Mouse (Mus musculus) embryo, embryonic 9.5 days (tissue): ENCODE data around the gene C130032M10Rik.
A peak's percentile ranks its signal among the peaks of the same experiment; 100 is the strongest.

Experiments
- DNase-seq: peaks from one replicate; pipeline ENCODE4 v3.0.0-alpha.2; 2017; ENCODE audit errors: extremely low spot score

The C130032M10Rik gene

GRCm38 (mm10) chr9:114548496-114548895 is 33.0 kb downstream of the C130032M10Rik start:
- no peak for DNase-seq

- DNase-seq = no peak
Measured at GRCm38 (mm10) chr9:114549117-114549516, 33.6 kb downstream of the C130032M10Rik start.

GRCm38 (mm10) chr9:114550033-114550432 is 34.5 kb downstream of the C130032M10Rik start:
- DNase-seq = no peak

GRCm38 (mm10) chr9:114553828-114554227 is 38.3 kb downstream of the C130032M10Rik start:
- DNase-seq = no peak

GRCm38 (mm10) chr9:114554355-114554979 is 39.0 kb downstream of the C130032M10Rik start:
- DNase-seq = no peak

- no peak for DNase-seq
Measured at GRCm38 (mm10) chr9:114556276-114556855, 40.9 kb downstream of the C130032M10Rik start.

GRCm38 (mm10) chr9:114557086-114557485 is 41.6 kb downstream of the C130032M10Rik start:
- DNase-seq = no peak

- DNase-seq = no peak
Measured at GRCm38 (mm10) chr9:114560141-114560540, 44.6 kb downstream of the C130032M10Rik start.

GRCm38 (mm10) chr9:114560771-114561670 is 45.5 kb downstream of the C130032M10Rik start:
- no peak for DNase-seq

GRCm38 (mm10) chr9:114561671-114561971 is 46.1 kb downstream of the C130032M10Rik start:
- DNase-seq = peak; percentile 72

GRCm38 (mm10) chr9:114562031-114562918 is 46.8 kb downstream of the C130032M10Rik start:
- DNase-seq = no peak

- DNase-seq = peak; percentile 58
Measured at GRCm38 (mm10) chr9:114562919-114563751, 47.6 kb downstream of the C130032M10Rik start.

GRCm38 (mm10) chr9:114563761-114564606 is 48.5 kb downstream of the C130032M10Rik start, which contains the start of gene Trim71:
Gene Trim71 (minus strand): TSS chr9:114564369.
- peak; percentile 94 for DNase-seq

GRCm38 (mm10) chr9:114564667-114565066 is 49.2 kb downstream of the C130032M10Rik start:
- DNase-seq = peak; percentile 66
